Mouse (Mus musculus): ENCODE measurements around the gene Rfx6.

DNA sequence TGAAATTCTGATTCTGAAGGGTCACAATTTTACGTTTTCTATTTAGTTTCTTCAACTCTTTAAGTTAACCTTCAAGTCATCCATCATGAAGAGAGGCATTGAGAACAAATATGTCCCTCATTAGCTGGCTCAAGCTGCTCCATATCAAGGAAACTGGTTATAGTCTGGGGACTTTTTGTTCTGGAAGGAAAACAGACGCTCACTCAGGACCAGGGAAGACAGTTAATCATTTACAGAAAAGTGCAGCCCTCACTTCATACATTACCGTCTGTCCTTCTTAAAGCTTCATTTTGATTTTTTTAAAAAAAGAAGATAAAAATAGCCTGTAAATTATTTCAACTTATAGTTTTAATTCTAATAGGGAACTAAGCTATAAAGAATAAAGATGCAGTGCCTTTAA is 43.3 kb downstream of the Rfx6 start:
- TF ChIP-seq CTCF (IDR thresholded peaks at IDR 0.05; ENCODE audit: insufficient read depth, low read depth, low read length) (no peak), POLR2A (IDR thresholded peaks at IDR 0.05; ENCODE audit: insufficient read depth, low read depth, low read length) (no peak)

All from olfactory bulb, adult 2 months (tissue).